Mouse (Mus musculus) lung, adult 2 months (tissue): ENCODE results near the gene Syt8.

ENCODE experiments used
- CTCF ChIP-seq: fragments of 200-500 bp; IDR thresholded peaks from 2 replicates; pipeline ENCODE4 v1.5.1; 2011; ENCODE audit warnings: mild to moderate bottlenecking, low read length, control low read depth; ENCODE audit not compliant: insufficient read depth
- POLR2A ChIP-seq: fragments of 200-500 bp; IDR thresholded peaks from 2 replicates; pipeline ENCODE4 v1.6.1; 2011; ENCODE audit warnings: low read depth, mild to moderate bottlenecking, control low read depth, low read length, borderline replicate concordance; ENCODE audit errors: extremely low read depth

DNA sequence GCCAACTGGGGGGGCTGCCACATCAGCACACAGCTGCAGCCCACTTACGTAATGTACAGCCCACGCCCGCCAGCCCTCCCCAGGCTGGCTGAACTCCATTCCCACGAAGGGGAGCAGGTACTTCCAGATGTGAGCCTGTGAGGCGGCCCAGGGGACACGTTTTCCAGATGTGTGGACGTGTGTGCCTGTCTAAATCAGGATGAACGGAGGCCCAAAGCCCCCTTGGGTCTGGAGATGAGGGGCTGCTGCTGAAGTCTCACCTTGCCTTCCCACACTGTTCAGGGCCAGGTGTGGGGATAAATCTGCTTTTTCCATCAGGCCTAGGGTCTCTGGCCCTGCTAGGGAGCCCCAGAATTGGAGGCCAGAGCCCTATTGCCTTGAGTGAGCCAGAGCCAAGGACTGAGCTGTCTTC lies 52.1 kb downstream of the Syt8 start:
- TF ChIP-seq CTCF (no peak), POLR2A (no peak)
